Mouse (Mus musculus) cortical plate, adult 2 months (tissue): ENCODE measurements around the gene Pygb.

ENCODE experiments used
- CTCF ChIP-seq: fragments of 200-500 bp; IDR thresholded peaks from 2 replicates; pipeline ENCODE4 v1.5.1; 2011; ENCODE audit warnings: mild to moderate bottlenecking, control low read depth, low read length; ENCODE audit not compliant: insufficient read depth; ENCODE audit errors: extremely low read depth
- POLR2A ChIP-seq: fragments of 200-500 bp; IDR thresholded peaks from 2 replicates; pipeline ENCODE4 v1.6.1; 2011; ENCODE audit warnings: mild to moderate bottlenecking, low read length, control low read depth; ENCODE audit not compliant: insufficient read depth; ENCODE audit errors: extremely low read depth

- TF ChIP-seq POLR2A, result no peak
- no peak for TF ChIP-seq CTCF
These were observed 30.3 kb downstream of the Pygb start for GRCm38 (mm10) chr2:150816676-150817402.
